Mouse (Mus musculus): ENCODE measurements at regions not wholly inside any gene's neighbourhood (a gene's known extent, or its start where the extent isn't known, plus 50 kb on each side); places are given as distances from the start of the nearest gene placed in this dataset.

DNA sequence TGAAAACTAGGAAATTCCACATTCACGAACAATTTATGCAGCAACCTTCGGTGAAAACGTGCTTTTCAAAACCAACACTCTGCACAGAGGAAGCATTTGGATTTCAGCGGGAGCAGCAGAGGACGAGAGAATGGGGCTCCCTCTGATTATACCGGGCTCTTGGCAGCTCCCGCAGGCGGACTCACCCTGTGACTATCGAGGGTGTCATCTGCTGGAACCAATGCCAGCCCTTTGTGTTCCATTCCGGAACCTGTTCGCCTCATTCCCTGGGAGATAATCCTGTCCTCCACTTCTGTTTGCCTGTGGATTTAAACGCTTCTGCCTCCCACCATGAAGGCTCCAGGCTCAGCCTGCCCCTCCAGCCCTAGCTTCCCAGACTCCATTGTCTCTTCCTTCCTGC lies 77.1 kb downstream of the Utp18 start:
- no peak for DNase-seq

- DNase-seq: no peak
Measured at GRCm38 (mm10) chr11:93807205-93807604, 78.4 kb downstream of the Utp18 start.

DNA sequence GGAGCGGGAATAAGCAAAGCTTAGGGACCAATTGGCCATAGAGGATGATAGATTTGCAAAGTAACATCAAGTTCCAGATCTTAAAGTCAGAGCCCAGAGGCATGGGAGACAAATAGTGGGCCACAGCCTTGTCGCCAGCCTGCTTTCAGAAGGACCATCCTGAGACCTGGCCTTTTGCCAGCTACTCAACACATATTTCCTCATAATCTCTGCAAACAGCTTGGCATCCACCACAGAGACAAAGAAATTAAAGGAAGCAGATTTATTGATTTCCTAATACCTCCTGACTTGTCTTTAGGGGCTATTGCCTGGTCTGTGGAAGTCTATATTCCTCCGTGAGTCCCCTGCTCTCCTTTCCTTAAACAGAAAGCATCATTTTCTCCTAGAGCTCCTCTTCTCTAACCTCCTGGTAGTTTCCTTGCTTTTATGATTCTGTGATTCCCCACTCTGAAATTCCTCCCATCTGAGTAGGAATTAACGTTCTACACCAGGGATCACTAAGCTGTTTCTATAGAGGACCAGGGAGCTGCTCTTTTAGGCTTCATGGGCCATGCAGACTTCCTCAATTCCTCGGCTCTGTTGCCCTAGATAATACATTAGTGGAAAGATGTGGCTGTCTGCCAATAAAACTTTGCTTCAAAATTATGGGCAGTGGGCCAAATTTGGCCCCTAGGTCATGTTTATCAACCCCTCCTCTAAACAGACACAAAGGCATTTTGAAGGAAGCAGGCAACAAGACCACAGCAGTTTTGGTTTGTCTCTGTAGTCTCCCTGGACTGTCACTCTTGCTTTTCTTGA lies 114.2 kb downstream of the Utp18 start:
- no peak for DNase-seq

DNA sequence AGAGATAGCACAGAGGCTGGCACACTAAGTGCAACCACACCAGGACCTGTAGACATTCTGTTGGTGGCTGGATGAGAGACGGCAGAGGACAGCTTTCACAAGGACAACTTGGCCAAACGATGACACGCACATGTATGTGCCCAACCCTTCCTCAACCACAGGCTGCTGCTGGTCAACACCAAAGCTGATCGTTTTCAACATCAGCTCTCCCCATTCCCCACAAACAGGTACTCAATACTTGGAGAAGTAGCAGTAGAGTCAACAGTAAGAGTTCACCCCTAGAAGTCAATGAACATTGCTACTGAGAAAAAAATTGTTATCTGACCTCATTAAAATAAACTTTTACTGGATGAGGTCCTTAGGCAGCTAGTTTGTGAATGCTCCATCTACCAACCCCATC lies 119.6 kb downstream of the Utp18 start:
- DNase-seq: no peak

DNA sequence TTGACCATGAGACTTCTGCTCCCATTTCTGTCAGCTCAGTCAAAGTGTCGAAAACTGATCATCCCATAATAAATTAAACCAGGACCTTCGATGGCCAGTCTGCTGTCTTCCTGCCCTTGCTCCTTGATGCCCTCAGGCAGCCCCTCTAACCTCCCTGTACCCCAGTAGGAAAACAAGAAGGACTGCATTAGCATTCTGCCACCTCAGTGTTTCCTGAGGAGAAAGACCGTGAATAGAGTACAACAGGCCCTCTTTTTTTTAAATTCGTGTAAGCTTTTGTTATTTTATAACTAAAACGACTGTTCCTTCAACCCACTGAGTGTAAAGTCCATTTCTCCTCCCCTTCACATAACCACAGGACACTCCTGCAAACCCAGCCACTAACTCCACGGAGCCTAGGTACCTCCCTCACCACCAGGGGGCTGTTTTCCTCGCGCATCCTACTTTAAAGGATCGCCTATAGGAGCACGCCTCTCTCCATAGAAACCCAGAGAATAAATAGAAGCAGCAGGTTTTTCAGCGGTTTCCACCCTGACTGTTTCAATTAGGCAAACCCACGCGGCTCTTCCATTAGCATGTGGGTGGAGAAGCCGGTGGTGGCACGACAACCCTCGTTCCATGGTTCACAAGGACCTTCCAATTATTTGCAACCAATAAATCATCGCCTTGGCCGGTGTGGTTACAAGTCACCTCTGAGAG lies 122.6 kb downstream of the Utp18 start:
- peak; percentile 2 for DNase-seq

DNA sequence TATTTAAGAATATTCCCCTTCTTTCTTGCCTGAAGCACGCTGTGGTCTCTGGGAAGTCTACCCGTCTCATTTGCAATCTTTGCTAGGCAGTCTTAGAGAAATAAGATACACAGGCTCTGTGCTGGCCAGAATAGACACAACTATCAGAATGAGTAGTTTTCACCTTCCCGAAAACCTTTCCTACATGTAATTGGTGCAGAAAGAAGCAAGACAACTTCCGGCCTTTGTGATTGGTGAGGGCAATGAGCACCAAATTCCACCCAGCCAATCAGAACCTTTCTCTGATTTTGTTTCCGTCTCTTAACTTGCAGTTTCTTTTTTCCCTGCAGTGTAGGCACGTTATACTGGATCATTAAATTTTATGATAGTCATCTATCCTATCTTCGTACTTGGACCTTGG lies 127.7 kb downstream of the Utp18 start:
- no peak for DNase-seq

GRCm38 (mm10) chr11:93736618-93737017 lies 148.9 kb downstream of the Utp18 start:
- DNase-seq: no peak

GRCm38 (mm10) chr11:93733568-93734185 lies 151.9 kb downstream of the Utp18 start:
- no peak for DNase-seq

DNA sequence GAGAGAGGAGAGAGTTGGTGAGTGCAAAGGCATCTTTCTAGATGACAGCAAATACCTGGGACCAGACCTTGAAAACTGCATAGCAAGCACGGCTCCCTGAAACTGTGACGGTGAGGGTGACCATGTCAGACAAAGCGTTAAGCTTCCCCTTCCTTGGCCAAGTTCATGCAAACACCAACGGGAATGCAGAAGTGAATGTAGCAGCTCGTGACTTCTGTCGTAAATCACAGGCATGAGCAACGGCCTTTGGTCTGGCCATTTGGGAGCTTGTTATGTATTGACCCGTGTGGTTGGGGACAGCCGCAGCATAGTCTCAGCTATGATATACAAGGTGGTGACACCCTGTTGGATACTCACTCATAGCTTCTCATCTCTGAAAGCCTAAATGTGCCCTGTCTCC lies 156.4 kb downstream of the Utp18 start:
- no peak for DNase-seq

DNA sequence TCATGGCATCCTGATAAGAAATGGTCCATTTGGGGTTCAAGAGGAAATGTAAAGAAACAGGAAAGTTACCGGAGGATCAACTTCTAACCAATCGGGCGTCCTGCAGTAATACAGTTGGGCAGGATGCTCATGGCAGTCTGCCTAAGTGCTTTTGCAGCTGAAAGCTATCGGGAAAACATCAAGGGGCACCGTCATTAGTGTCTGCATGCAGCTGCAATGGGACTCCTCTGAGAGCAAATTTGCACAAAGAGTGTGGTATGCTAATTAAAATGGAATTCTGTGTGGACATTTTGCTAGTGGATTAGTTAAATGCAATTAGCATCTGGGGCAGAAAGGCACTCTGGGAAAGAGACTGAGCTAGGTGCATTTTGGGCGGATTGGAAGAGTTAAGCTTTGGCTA lies 160.3 kb downstream of the Utp18 start:
- no peak for DNase-seq

DNA sequence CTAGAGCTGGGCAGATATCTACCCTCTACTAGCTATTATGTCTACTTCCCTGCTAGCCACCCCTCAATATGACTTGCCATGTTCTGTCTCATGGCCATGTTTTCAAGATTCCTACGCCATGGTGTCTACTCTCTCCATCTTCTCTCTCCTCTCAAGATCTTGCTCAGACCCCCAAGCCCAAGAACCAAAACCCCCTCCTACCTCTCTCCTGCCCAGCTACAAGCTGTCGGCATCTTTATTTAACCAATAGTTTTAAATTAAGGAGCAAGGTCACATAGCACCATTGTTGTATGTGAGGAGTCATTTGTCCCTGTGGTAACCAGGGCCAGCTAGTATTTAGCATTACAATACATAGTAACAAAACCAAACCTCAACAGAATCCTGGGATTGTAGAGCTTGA lies 166.4 kb downstream of the Utp18 start:
- no peak for DNase-seq

- DNase-seq: no peak
Measured at GRCm38 (mm10) chr11:93709686-93710085, 175.9 kb downstream of the Utp18 start.

DNA sequence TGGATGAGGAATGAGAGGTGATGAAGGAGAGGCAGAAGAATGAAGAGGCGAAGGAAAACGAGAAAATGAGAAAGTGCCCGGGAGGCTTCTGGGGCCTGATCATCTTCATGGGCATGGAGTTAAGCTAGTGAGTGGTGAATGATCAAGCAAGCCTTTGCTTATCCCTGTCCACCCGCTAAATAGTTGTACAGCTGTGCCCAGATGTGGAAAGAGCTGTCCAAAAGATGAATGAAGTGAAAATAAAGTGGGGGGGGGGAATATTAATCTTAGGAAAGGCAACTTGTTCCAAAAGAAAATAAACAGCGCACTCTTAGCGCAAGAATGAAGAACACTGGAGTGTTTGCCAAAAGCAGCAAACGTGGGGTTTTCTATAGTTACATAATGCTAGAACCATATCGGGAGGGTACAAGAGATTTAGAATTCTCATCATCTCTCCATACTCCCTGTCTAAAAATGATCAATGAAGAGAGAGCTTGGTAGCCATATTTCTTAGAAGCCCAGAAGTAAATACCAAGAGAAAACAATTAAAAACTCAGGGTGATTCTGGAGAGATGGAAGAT lies 188.5 kb downstream of the Utp18 start:
- DNase-seq: no peak

GRCm38 (mm10) chr11:93696096-93696890 lies 189.3 kb downstream of the Utp18 start:
- no peak for DNase-seq

DNA sequence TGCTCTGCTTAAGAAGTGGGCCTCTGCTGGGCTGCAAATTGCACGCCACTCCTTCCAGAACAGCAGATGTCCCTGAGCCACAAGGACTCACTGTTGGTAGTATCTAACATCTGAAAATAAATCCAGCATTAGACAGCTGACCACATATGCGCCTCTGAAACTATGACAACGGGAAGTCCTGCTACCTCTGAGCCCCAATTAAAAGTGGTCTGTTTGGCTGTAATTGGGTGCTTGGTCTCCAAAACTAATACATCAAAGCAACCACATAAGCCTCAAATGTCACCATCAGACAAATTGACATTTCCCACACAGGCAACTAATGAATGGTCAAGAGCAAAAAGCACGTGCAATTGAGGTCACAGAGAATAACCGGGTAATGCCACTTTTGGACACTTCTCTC lies 201.9 kb downstream of the Utp18 start:
- DNase-seq: no peak

DNA sequence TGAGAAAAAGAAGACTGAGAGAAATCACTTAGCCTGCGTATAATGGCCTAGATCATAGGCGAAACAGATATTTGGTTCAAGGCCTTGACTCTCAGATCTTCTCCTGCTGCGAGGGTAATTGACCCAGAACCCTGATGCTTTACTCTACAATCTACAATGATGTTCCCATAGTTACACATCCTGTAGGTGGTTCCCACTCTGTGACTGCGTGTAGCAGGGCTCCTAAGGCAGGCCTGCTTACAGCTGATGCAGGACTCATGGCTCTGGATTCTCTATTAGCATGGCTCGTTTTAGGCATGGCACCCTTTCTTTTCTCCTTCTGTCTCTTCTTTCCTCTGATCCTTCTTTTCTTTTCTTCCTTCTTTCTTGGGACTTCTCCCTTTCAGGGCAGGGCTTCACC lies 209.3 kb downstream of the Utp18 start:
- no peak for DNase-seq

- no peak for DNase-seq
Measured at GRCm38 (mm10) chr11:93672025-93672424, 213.5 kb downstream of the Utp18 start.

GRCm38 (mm10) chr11:93661657-93662056 lies 223.9 kb downstream of the Utp18 start:
- DNase-seq: no peak

- DNase-seq: no peak
Measured at GRCm38 (mm10) chr11:93660379-93660778, 225.2 kb downstream of the Utp18 start.

DNA sequence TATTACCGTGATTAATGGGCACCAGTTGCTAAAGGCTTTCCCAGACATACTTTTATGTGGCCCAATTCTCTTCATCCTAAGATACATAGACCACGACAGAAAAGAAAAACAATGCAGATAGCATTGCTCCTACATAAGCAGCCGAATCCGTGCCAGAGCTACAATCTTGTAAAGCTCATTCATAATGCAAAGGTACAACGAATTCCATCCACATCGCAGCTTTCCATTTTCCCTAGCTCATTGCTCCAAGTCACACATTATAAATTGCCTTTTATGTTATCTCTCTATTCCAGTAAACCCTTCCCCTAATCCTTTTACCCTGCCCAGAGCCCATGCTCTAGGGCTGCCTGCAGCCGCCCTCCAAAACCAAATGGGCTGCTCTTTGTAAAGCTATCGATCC lies 226.8 kb downstream of the Utp18 start:
- DNase-seq: no peak

DNA sequence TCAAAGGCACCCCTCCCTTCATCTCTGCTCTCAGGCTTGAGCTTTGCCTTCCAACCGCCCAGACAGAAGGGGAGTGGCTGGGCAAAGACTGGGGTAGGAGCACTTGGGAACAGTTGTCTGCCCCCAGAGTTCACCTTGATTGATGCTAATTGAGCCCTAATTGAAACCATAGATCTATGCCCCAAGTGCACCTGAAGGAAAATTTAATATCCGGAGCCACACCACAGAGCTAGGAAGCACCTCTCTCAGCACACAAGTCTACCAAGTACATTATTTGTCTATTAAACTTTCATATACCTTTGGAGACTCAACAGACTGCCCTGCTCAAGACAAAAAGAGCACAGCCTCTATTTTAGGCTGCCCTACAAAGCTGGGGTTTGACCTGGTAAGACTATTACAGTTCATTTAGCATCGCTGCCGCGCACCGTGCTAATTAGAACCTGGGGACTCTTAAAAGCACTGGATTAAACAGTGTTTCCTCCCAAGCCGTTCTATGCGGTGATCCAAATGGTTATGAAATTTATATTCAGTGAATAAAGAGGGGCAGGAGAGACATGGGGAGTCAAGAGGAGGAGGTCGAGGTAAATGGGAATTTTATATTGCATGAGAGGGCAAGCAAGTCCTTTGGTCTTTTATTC lies 229.8 kb downstream of the Utp18 start:
- no peak for DNase-seq

DNA sequence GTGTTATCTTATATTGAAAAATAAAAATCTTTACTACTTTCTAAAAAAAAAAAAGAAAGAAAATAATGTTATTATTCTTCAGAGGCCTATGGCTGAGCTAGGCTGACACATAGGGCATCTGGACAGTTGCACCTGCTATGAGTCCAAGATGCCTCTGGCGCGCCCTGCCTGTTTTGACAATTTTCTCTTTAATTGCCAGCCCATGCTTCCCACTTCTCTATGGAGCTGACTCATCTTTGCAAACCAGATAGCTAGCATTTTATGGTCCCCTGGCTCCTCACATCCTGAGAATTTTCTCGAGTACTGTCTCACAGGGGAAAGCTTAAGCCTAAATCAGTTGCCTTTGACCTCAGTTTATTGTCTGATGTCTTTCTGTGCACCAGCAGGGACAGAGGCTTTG lies 232.2 kb downstream of the Utp18 start:
- DNase-seq: no peak
